Mouse (Mus musculus) lung, postnatal 0 days (tissue): Measurements from ENCODE around the gene Smarca5. TPM values are rescaled to one million over a fixed set of nuclear protein-coding genes. Genes with fewer than 3 reads are reported as not detected.

Experiments
- ATAC-seq: fragments of 200-750 bp; cut with Nextera tagmentation; 2 replicates; pipeline ENCODE4 v1.8.0; 2017; ENCODE audit warnings: moderate library complexity
- DNase-seq: peaks from one replicate; pipeline ENCODE4 v3.0.0-alpha.2; 2016; ENCODE audit warnings: low spot score
- H3K27ac ChIP-seq: fragments of 300-500 bp; sonication (generic); 2 replicates; pipeline ENCODE4 v1.5.1; 2014; ENCODE audit warnings: antibody characterized with exemption, mild to moderate bottlenecking, low read length, mixed read lengths
- H3K27me3 ChIP-seq: fragments of 300-500 bp; sonication (generic); replicated peaks from 2 replicates; pipeline ENCODE4 v1.6.1; 2014; ENCODE audit warnings: low read length, mixed read lengths; ENCODE audit not compliant: insufficient read depth
- H3K36me3 ChIP-seq: fragments of 300-500 bp; sonication (generic); 2 replicates; pipeline ENCODE4 v1.6.1; 2014; ENCODE audit warnings: low read length, mixed read lengths; ENCODE audit not compliant: insufficient read depth
- H3K4me1 ChIP-seq: fragments of 300-500 bp; sonication (generic); 2 replicates; pipeline ENCODE4 v1.6.1; 2014; ENCODE audit warnings: antibody characterized with exemption, low read depth, low read length, mixed read lengths; ENCODE audit not compliant: insufficient read depth
- H3K4me2 ChIP-seq: fragments of 300-500 bp; sonication (generic); replicated peaks from 2 replicates; pipeline ENCODE4 v1.6.1; 2014; ENCODE audit warnings: low read depth, mild to moderate bottlenecking, low read length, moderate library complexity, mixed read lengths
- H3K4me3 ChIP-seq: fragments of 300-500 bp; sonication (generic); 2 replicates; pipeline ENCODE4 v1.5.1; 2014; ENCODE audit warnings: low read depth, low read length
- H3K9ac ChIP-seq: fragments of 300-500 bp; sonication (generic); replicated peaks from 2 replicates; pipeline ENCODE4 v1.6.1; 2014; ENCODE audit warnings: low read depth, mild to moderate bottlenecking
- H3K9me3 ChIP-seq: fragments of 300-500 bp; sonication (generic); 2 replicates; pipeline ENCODE4 v1.6.1; 2016; ENCODE audit warnings: low read length, mixed read lengths
- CTCF ChIP-seq: IDR thresholded peaks from 2 replicates; pipeline ENCODE4 v1.5.1; 2016; ENCODE audit warnings: antibody characterized with exemption, mild to moderate bottlenecking
- EP300 ChIP-seq: IDR thresholded peaks from 2 replicates; pipeline ENCODE4 v1.6.1; 2016; ENCODE audit warnings: antibody characterized with exemption, mild to moderate bottlenecking, control low read depth
- WGBS: fragments of 180-500 bp; shearing (Covaris S2); extraction: QIAGEN DNeasy Blood & Tissue Kit; methylation state at CpG from one replicate; pipeline ENCODE4 v1.1.7; 2014; 5-methylcytosine and 5-hydroxymethylcytosine counted together
- polyA plus RNA-seq: library from polyadenylated mRNA; unstranded; fragments of >200 nt; fragmentation: Nextera tagmentation; extraction: Ambion mirVana; gene quantifications from 2 replicates; pipeline ENCODE4 v1.2.1, GENCODE M21; 2015

The Smarca5 gene
- polyA plus RNA-seq, 1 experiment from 2014 or later, result 28.7 TPM

DNA sequence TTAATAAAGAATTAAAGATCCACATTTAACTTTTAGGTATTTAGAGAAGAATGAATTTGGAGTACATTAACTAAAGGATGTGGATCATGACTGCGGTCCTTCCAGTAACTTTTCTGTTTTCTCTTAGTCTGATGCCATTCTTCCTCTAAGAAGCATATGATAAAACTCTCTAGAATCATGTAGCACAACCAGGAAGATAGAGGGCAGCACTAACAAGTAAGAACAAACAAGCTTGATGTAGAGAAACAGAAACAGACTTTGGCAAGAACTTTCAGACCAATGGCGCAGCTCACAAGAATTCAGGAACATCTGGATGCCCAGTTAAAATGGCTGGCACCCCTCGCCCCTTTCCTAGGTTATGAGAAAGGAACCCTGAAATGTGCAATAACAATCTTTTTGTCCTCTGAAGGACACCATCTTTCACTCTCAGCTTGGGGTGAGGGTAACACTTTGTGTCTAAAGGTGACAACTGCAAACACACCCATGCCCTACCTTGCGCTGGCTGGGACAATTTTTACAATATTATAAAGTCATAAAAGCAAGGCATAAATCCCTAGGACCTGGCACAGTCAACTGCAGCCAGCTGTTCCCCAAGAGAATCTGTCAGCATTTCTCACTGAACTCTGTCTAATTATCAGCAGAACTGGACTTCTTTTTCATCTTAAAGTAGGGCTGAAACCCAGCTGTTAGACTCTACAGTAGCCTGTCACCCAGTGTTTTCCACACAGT lies 33.6 kb upstream of the Smarca5 start:
- H3K9me3 ChIP-seq, result no peaks in the 10 kb centered on the region
- H3K27me3 ChIP-seq, result no peaks in the 10 kb centered on the region
- H3K27ac ChIP-seq, result no peak overlapping the region; the same call in 1 of the 2 replicates
- ATAC-seq (no peak), DNase-seq (peak; percentile 87)
- peaks cover 17% of the 10 kb centered on the region; the same call in 1 of the 2 replicates for H3K36me3 ChIP-seq
- no peak overlapping the region for H3K4me3 ChIP-seq
- no peaks in the 10 kb centered on the region for H3K4me1 ChIP-seq
- peak; percentile 74 for TF ChIP-seq CTCF
- no peak for TF ChIP-seq EP300
- no peak overlapping the region for H3K9ac ChIP-seq
- 82% methylated on average over 4 of the region's 4 CpGs for WGBS
- no peak overlapping the region for H3K4me2 ChIP-seq

GRCm38 (mm10) chr8:80768451-80768850 lies 29.2 kb upstream of the Smarca5 start:
- Histone ChIP-seq H3K4me1 (no peaks in the 10 kb centered on the region), H3K27ac (no peak overlapping the region), H3K9me3 (no peaks in the 10 kb centered on the region), H3K4me3 (no peak overlapping the region), H3K9ac (no peak overlapping the region), H3K27me3 (no peaks in the 10 kb centered on the region), H3K36me3 (peaks cover 41% of the 10 kb centered on the region), H3K4me2 (no peak overlapping the region)
- TF ChIP-seq CTCF (no peak), EP300 (no peak)
- DNase-seq (no peak), ATAC-seq (no peak)
- 87% methylated on average over 6 of the region's 6 CpGs for WGBS

DNA sequence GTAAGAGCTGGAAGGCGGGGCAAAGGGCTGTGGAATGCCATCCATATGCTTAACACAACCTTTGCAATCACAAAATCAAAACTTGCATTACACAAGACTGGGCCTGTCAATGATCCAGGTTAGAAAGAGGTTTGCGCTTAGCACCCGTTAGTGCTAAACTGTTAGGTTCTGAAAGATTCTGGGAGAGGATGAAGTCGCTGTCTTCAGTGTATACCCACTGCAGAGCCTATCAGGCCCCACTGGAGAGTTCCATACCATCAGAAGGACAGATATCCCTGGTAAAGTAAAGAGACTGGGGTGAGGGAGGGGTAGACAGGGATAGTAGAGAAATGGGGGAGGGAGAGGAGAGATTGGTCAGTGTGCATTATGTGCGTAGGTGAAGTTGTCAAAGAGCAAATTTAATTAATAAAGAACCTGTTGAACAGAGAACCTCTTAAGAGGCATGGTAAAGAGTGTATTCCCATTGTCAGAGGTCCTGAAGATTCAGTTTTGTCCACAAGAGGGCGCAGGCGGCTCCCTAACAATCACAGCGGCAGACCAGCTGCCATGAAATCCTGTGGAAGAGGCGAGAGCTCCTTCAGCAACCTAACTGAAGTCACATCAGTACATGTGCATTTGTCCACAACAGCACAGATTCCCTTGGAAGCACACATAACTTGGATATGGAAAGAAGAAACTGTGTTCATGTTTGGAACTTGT lies 13.9 kb upstream of the Smarca5 start:
- 29% methylated on average over 9 of the region's 9 CpGs for WGBS
- ATAC-seq, result peak; percentile 65

GRCm38 (mm10) chr8:80752429-80752828 lies 13.1 kb upstream of the Smarca5 start:
- Histone ChIP-seq H3K27me3 (no peaks in the 10 kb centered on the region), H3K27ac (no peak overlapping the region), H3K4me3 (no peak overlapping the region), H3K9ac (no peak overlapping the region), H3K4me1 (no peaks in the 10 kb centered on the region), H3K4me2 (no peak overlapping the region), H3K36me3 (no peaks in the 10 kb centered on the region), H3K9me3 (no peaks in the 10 kb centered on the region)
- ATAC-seq (no peak), DNase-seq (no peak)
- TF ChIP-seq CTCF, result no peak
- TF ChIP-seq EP300, result no peak
- WGBS, result 60% methylated on average over 7 of the region's 7 CpGs

More for the DNA sequence above, 13.9 kb upstream of the Smarca5 start:
- H3K27me3 ChIP-seq, result no peaks in the 10 kb centered on the region
- no peak overlapping the region for H3K4me3 ChIP-seq
- DNase-seq, result peak; percentile 86
- H3K4me1 ChIP-seq, result no peaks in the 10 kb centered on the region
- no peak overlapping the region for H3K9ac ChIP-seq
- H3K9me3 ChIP-seq, result no peaks in the 10 kb centered on the region
- no peak overlapping the region for H3K27ac ChIP-seq
- no peaks in the 10 kb centered on the region for H3K36me3 ChIP-seq
- TF ChIP-seq CTCF (peak; percentile 92), EP300 (no peak)
- no peak overlapping the region for H3K4me2 ChIP-seq

DNA sequence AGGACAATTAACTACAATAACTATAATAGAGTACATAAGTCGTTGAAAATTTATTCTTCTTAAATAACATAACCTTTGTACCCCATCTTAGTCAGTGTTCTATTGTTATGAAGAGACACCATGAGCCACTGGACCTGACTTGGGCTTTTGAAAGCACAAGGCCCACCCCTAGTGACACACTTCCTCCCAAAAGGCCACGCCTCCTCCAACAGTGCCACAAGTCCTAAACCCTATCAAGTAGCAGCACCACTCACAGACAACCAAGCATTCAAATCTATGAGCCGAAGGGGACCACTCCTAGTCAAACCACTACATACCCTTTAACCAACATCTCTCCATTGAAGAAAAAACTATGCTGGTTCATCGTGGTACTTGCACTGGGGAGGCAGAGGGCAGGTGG lies 9.8 kb upstream of the Smarca5 start:
- H3K4me3 ChIP-seq, result no peak overlapping the region
- H3K4me1 ChIP-seq, result no peaks in the 10 kb centered on the region
- no peak overlapping the region for H3K9ac ChIP-seq
- TF ChIP-seq EP300, result no peak
- no peak for TF ChIP-seq CTCF
- H3K4me2 ChIP-seq, result no peak overlapping the region
- WGBS, result 83% methylated on average over 4 of the region's 4 CpGs
- no peaks in the 10 kb centered on the region for H3K36me3 ChIP-seq
- ATAC-seq (no peak), DNase-seq (no peak)
- no peak overlapping the region for H3K27ac ChIP-seq
- no peaks in the 10 kb centered on the region for H3K9me3 ChIP-seq
- no peaks in the 10 kb centered on the region for H3K27me3 ChIP-seq

- TF ChIP-seq CTCF (no peak; the same call in 1 of the 2 replicates), EP300 (no peak)
- H3K4me2 ChIP-seq, result peak overlapping the region; percentile 48
- H3K36me3 ChIP-seq, result no peaks in the 10 kb centered on the region
- H3K27me3 ChIP-seq, result no peaks in the 10 kb centered on the region
- H3K9ac ChIP-seq, result peak overlapping the region; percentile 19; the same call in 1 of the 2 replicates
- no peaks in the 10 kb centered on the region for H3K9me3 ChIP-seq
- DNase-seq (no peak), ATAC-seq (peak; percentile 13; the same call in 1 of the 2 replicates)
- peak overlapping the region; percentile 37 for H3K4me3 ChIP-seq
- 12% methylated on average over 14 of the region's 14 CpGs for WGBS
- peak overlapping the region; percentile 83 for H3K27ac ChIP-seq
- H3K4me1 ChIP-seq, result no peaks in the 10 kb centered on the region
These were observed 635 bp upstream of the Smarca5 start for GRCm38 (mm10) chr8:80739932-80740331.
